Mouse (Mus musculus): ENCODE measurements around the gene Plcz1.

DNA sequence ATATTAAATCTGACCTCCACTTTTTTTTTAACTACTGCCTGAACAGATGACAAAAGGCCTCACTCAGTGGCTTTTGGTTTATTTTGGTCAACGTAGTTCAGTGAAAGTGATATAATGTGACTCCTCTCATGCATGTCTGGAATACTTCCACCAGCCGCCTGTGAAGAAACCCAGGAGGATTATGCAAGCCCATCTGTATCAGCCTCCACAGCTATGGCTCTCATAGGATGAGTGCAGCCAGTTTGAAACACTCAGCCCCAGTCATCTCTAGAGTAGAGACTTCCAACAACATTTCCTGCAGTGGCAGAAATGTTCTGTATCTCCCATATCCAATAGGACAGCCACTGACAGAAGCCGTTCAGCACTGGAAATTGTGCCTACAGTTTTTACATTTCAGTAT is 63.1 kb downstream of the Plcz1 start:
- TF ChIP-seq POLR2A (IDR thresholded peaks at IDR 0.05; ENCODE audit: extremely low read depth, insufficient read depth, low read length): no peak
- no peak for TF ChIP-seq CTCF (IDR thresholded peaks at IDR 0.05; ENCODE audit: extremely low read depth, insufficient read depth, low read length)

Measured in cortical plate, adult 2 months (tissue).